Mouse (Mus musculus): ENCODE data around the gene Tmub2. TPM values are rescaled to one million over a fixed set of nuclear protein-coding genes. Genes with fewer than 3 reads are reported as not detected.
A peak's percentile ranks its signal among the peaks of the same experiment; 100 is the strongest.

Gene Tmub2
- polyA plus RNA-seq, 2 experiments, result 52.6 to 59.9 TPM

- Histone ChIP-seq H3K9ac (ENCODE audit: low read depth, low read length, severe bottlenecking) (peak overlapping the region; percentile 50), H3K9me3 (ENCODE audit: control insufficient read depth, low read length) (no peaks in the 10 kb centered on the region), H3K36me3 (ENCODE audit: control insufficient read depth, insufficient read depth, low read length) (no peaks in the 10 kb centered on the region), H3K27ac (replicated peaks; ENCODE audit: low read depth, low read length) (peak overlapping the region; percentile 65), H3K4me1 (ENCODE audit: control insufficient read depth, insufficient read depth, low read length) (peaks cover 19% of the 10 kb centered on the region; the same call in 1 of the 2 replicates), H3K4me3 (replicated peaks; ENCODE audit: low read length) (peak overlapping the region; percentile 34), H3K4me2 (replicated peaks; ENCODE audit: low read depth, low read length, severe bottlenecking) (peak overlapping the region; percentile 84), H3K27me3 (ENCODE audit: control insufficient read depth, insufficient read depth, low read length) (no peaks in the 10 kb centered on the region)
- ATAC-seq (ENCODE audit: low FRiP score, low read depth) (peak; percentile 83), DNase-seq (ENCODE audit: low spot score) (peak; percentile 88)
- WGBS, result under 1% methylated on average over 32 of the region's 32 CpGs
- no peak for TF ChIP-seq POLR2A (IDR thresholded peaks at IDR 0.05; ENCODE audit: borderline replicate concordance, extremely low read depth, insufficient read depth, insufficient read length)
Measured at GRCm38 (mm10) chr11:102244926-102245449, 39.7 kb upstream of the Tmub2 start.

GRCm38 (mm10) chr11:102245581-102246272 lies 39.0 kb upstream of the Tmub2 start:
- peak overlapping the region; percentile 34 for H3K4me3 ChIP-seq (replicated peaks; ENCODE audit: low read length)
- 42% methylated on average over 14 of the region's 14 CpGs for WGBS
- DNase-seq (ENCODE audit: low spot score), result peak; percentile 51
- ATAC-seq (ENCODE audit: low FRiP score, low read depth), result peak; percentile 27; the same call in 1 of the 2 replicates
- H3K27me3 ChIP-seq (ENCODE audit: control insufficient read depth, insufficient read depth, low read length), result no peaks in the 10 kb centered on the region
- H3K9me3 ChIP-seq (ENCODE audit: control insufficient read depth, low read length), result no peaks in the 10 kb centered on the region
- no peak for TF ChIP-seq POLR2A (IDR thresholded peaks at IDR 0.05; ENCODE audit: borderline replicate concordance, extremely low read depth, insufficient read depth, insufficient read length)
- H3K4me1 ChIP-seq (ENCODE audit: control insufficient read depth, insufficient read depth, low read length), result peaks cover 19% of the 10 kb centered on the region; the same call in 1 of the 2 replicates
- H3K27ac ChIP-seq (replicated peaks; ENCODE audit: low read depth, low read length), result peak overlapping the region; percentile 65
- peak overlapping the region; percentile 50 for H3K9ac ChIP-seq (ENCODE audit: low read depth, low read length, severe bottlenecking)
- H3K36me3 ChIP-seq (ENCODE audit: control insufficient read depth, insufficient read depth, low read length), result no peaks in the 10 kb centered on the region
- peak overlapping the region; percentile 84 for H3K4me2 ChIP-seq (replicated peaks; ENCODE audit: low read depth, low read length, severe bottlenecking)

GRCm38 (mm10) chr11:102246273-102246635 lies 38.5 kb upstream of the Tmub2 start:
- no peak overlapping the region for H3K4me2 ChIP-seq (replicated peaks; ENCODE audit: low read depth, low read length, severe bottlenecking)
- TF ChIP-seq POLR2A (IDR thresholded peaks at IDR 0.05; ENCODE audit: borderline replicate concordance, extremely low read depth, insufficient read depth, insufficient read length), result no peak
- WGBS, result 76% methylated on average over 6 of the region's 6 CpGs

GRCm38 (mm10) chr11:102246871-102247270 lies 37.9 kb upstream of the Tmub2 start:
- H3K27ac ChIP-seq (replicated peaks; ENCODE audit: low read depth, low read length), result no peak overlapping the region
- ATAC-seq (ENCODE audit: low FRiP score, low read depth), result no peak

More at GRCm38 (mm10) chr11:102246273-102246635, 38.5 kb upstream of the Tmub2 start:
- Histone ChIP-seq H3K9me3 (ENCODE audit: control insufficient read depth, low read length) (no peaks in the 10 kb centered on the region), H3K27me3 (ENCODE audit: control insufficient read depth, insufficient read depth, low read length) (no peaks in the 10 kb centered on the region), H3K4me1 (ENCODE audit: control insufficient read depth, insufficient read depth, low read length) (peaks cover 19% of the 10 kb centered on the region; the same call in 1 of the 2 replicates), H3K9ac (ENCODE audit: low read depth, low read length, severe bottlenecking) (no peak overlapping the region), H3K4me3 (replicated peaks; ENCODE audit: low read length) (no peak overlapping the region), H3K27ac (replicated peaks; ENCODE audit: low read depth, low read length) (peak overlapping the region; percentile 65; the same call in 1 of the 2 replicates), H3K36me3 (ENCODE audit: control insufficient read depth, insufficient read depth, low read length) (0 out of 2 replicates have a peak, but pooled peaks cover 1% of the 10 kb centered on the region)
- ATAC-seq (ENCODE audit: low FRiP score, low read depth) (no peak), DNase-seq (ENCODE audit: low spot score) (no peak)

GRCm38 (mm10) chr11:102248630-102249230 lies 36.0 kb upstream of the Tmub2 start, which contains the start of gene BC030867:
TSS of gene BC030867 (plus strand) at chr11:102248882.
- Histone ChIP-seq H3K4me1 (ENCODE audit: control insufficient read depth, insufficient read depth, low read length) (peaks cover 19% of the 10 kb centered on the region; the same call in 1 of the 2 replicates), H3K36me3 (ENCODE audit: control insufficient read depth, insufficient read depth, low read length) (peaks cover 10% of the 10 kb centered on the region; the same call in 1 of the 2 replicates), H3K27me3 (ENCODE audit: control insufficient read depth, insufficient read depth, low read length) (no peaks in the 10 kb centered on the region), H3K4me3 (replicated peaks; ENCODE audit: low read length) (peak within 1 kb of the TSS; percentile 70), H3K9me3 (ENCODE audit: control insufficient read depth, low read length) (no peaks in the 10 kb centered on the region), H3K4me2 (replicated peaks; ENCODE audit: low read depth, low read length, severe bottlenecking) (peak within 1 kb of the TSS; percentile 96), H3K9ac (ENCODE audit: low read depth, low read length, severe bottlenecking) (peak within 1 kb of the TSS; percentile 64), H3K27ac (replicated peaks; ENCODE audit: low read depth, low read length) (no peak within 1 kb of the TSS)
- peak; percentile 98 for DNase-seq (ENCODE audit: low spot score)
- TF ChIP-seq POLR2A (IDR thresholded peaks at IDR 0.05; ENCODE audit: borderline replicate concordance, extremely low read depth, insufficient read depth, insufficient read length), result peak; percentile 22; the same call in 1 of the 2 replicates
- peak; percentile 67 for ATAC-seq (ENCODE audit: low FRiP score, low read depth)
- WGBS, result 0% methylated on average over 38 of the region's 41 CpGs

More at GRCm38 (mm10) chr11:102246871-102247270, 37.9 kb upstream of the Tmub2 start:
- no peak for DNase-seq (ENCODE audit: low spot score)
- Histone ChIP-seq H3K27me3 (ENCODE audit: control insufficient read depth, insufficient read depth, low read length) (no peaks in the 10 kb centered on the region), H3K4me3 (replicated peaks; ENCODE audit: low read length) (no peak overlapping the region), H3K4me2 (replicated peaks; ENCODE audit: low read depth, low read length, severe bottlenecking) (no peak overlapping the region), H3K9me3 (ENCODE audit: control insufficient read depth, low read length) (no peaks in the 10 kb centered on the region), H3K9ac (ENCODE audit: low read depth, low read length, severe bottlenecking) (no peak overlapping the region), H3K4me1 (ENCODE audit: control insufficient read depth, insufficient read depth, low read length) (peaks cover 19% of the 10 kb centered on the region; the same call in 1 of the 2 replicates), H3K36me3 (ENCODE audit: control insufficient read depth, insufficient read depth, low read length) (0 out of 2 replicates have a peak, but pooled peaks cover 6% of the 10 kb centered on the region)
- 87% methylated on average over 4 of the region's 4 CpGs for WGBS
- TF ChIP-seq POLR2A (IDR thresholded peaks at IDR 0.05; ENCODE audit: borderline replicate concordance, extremely low read depth, insufficient read depth, insufficient read length), result no peak

All from limb, embryonic 14.5 days (tissue).